Mouse (Mus musculus) kidney, postnatal 0 days (tissue): ENCODE results near the gene Gm9999. TPM values are rescaled to one million over a fixed set of nuclear protein-coding genes. Genes with fewer than 3 reads are reported as not detected.
"Not testable (repeated sequence)": the region's sequence is repeated elsewhere in the genome, so short reads cannot be mapped to it uniquely, and the experiment has no call there.

Experiments
- ATAC-seq: fragments of 200-750 bp; cut with Nextera tagmentation; replicated peaks from 2 replicates; pipeline ENCODE4 v1.8.0; 2017; ENCODE audit warnings: low read depth, moderate number of reproducible peaks, moderate TSS enrichment, moderate library complexity; ENCODE audit not compliant: low FRiP score
- DNase-seq: peaks from one replicate; pipeline ENCODE4 v3.0.0-alpha.2; 2016; ENCODE audit warnings: low spot score
- H3K27ac ChIP-seq: fragments of 300-500 bp; sonication (generic); 2 replicates; pipeline ENCODE4 v1.5.1; 2014; ENCODE audit warnings: mild to moderate bottlenecking
- H3K27me3 ChIP-seq: fragments of 300-500 bp; sonication (generic); 2 replicates; pipeline ENCODE4 v1.6.1; 2014; ENCODE audit warnings: low read length, mixed read lengths; ENCODE audit not compliant: insufficient read depth
- H3K36me3 ChIP-seq: fragments of 300-500 bp; sonication (generic); 2 replicates; pipeline ENCODE4 v1.6.1; 2014; ENCODE audit warnings: low read length, mixed read lengths; ENCODE audit not compliant: insufficient read depth
- H3K4me1 ChIP-seq: fragments of 300-500 bp; sonication (generic); replicated peaks from 2 replicates; pipeline ENCODE4 v1.6.1; 2014; ENCODE audit warnings: antibody characterized with exemption, low read length, mixed read lengths; ENCODE audit not compliant: insufficient read depth
- H3K4me2 ChIP-seq: fragments of 300-500 bp; sonication (generic); 2 replicates; pipeline ENCODE4 v1.6.1; 2014; ENCODE audit warnings: mild to moderate bottlenecking, low read length, moderate library complexity, mixed read lengths
- H3K4me3 ChIP-seq: fragments of 300-500 bp; sonication (generic); replicated peaks from 2 replicates; pipeline ENCODE4 v1.5.1; 2014; ENCODE audit warnings: low read depth, low read length
- H3K9ac ChIP-seq: fragments of 300-500 bp; sonication (generic); 2 replicates; pipeline ENCODE4 v1.6.1; 2014; ENCODE audit warnings: low read depth, low read length
- H3K9me3 ChIP-seq: fragments of 300-500 bp; sonication (generic); replicated peaks from 2 replicates; pipeline ENCODE4 v1.6.1; 2016; ENCODE audit warnings: low read length, inconsistent platforms, mixed read lengths
- CTCF ChIP-seq: IDR thresholded peaks from 2 replicates; pipeline ENCODE4 v1.5.1; 2016; ENCODE audit warnings: antibody characterized with exemption, low read depth, mild to moderate bottlenecking, moderate library complexity
- WGBS: fragments of 180-500 bp; shearing (Covaris S2); extraction: QIAGEN DNeasy Blood & Tissue Kit; methylation state at CpG from one replicate; pipeline ENCODE4 v1.1.7; 2014; 5-methylcytosine and 5-hydroxymethylcytosine counted together
- polyA plus RNA-seq: library from polyadenylated mRNA; unstranded; fragments of >200 nt; fragmentation: Nextera tagmentation; extraction: Ambion mirVana; gene quantifications from 2 replicates; pipeline ENCODE4 v1.2.1, GENCODE M21; 2015

The Gm9999 gene
- polyA plus RNA-seq, 1 experiment from 2014 or later: not detected

- Histone ChIP-seq H3K27me3 (no peaks in the 10 kb centered on the region), H3K9me3 (no peaks in the 10 kb centered on the region), H3K4me1 (0 out of 2 replicates have a peak, but pooled peaks cover 3% of the 10 kb centered on the region), H3K4me2 (no peak overlapping the region), H3K27ac (no peak overlapping the region), H3K9ac (no peak overlapping the region), H3K36me3 (no peaks in the 10 kb centered on the region), H3K4me3 (no peak overlapping the region)
- DNase-seq (no peak), ATAC-seq (no peak)
- TF ChIP-seq CTCF: no peak
- WGBS: 49% methylated on average over 8 of the region's 8 CpGs
These were observed 39.1 kb downstream of the Gm9999 start for GRCm38 (mm10) chr7:47022482-47022881.

- DNase-seq (peak; percentile 88), ATAC-seq (0 out of 2 replicates have a peak, but pooled peaks have one; percentile 55)
- no peak overlapping the region for H3K4me2 ChIP-seq
- H3K27ac ChIP-seq: no peak overlapping the region
- no peak overlapping the region for H3K4me3 ChIP-seq
- no peaks in the 10 kb centered on the region for H3K27me3 ChIP-seq
- H3K36me3 ChIP-seq: no peaks in the 10 kb centered on the region
- TF ChIP-seq CTCF: peak; percentile 93
- 9% methylated on average over 6 of the region's 6 CpGs for WGBS
- H3K4me1 ChIP-seq: 0 out of 2 replicates have a peak, but pooled peaks cover 3% of the 10 kb centered on the region
- no peaks in the 10 kb centered on the region for H3K9me3 ChIP-seq
- H3K9ac ChIP-seq: no peak overlapping the region
These were observed 40.1 kb downstream of the Gm9999 start for GRCm38 (mm10) chr7:47023530-47023929.

GRCm38 (mm10) chr7:47024454-47024853, 41.1 kb downstream of the Gm9999 start:
- H3K27ac ChIP-seq: no peak overlapping the region
- no peak for TF ChIP-seq CTCF
- H3K36me3 ChIP-seq: no peaks in the 10 kb centered on the region
- H3K4me3 ChIP-seq: no peak overlapping the region
- WGBS: 89% methylated on average over 7 of the region's 7 CpGs
- no peak overlapping the region for H3K4me2 ChIP-seq
- no peak for DNase-seq
- 0 out of 2 replicates have a peak, but pooled peaks cover 3% of the 10 kb centered on the region for H3K4me1 ChIP-seq
- H3K27me3 ChIP-seq: no peaks in the 10 kb centered on the region
- ATAC-seq: 0 out of 2 replicates have a peak, but pooled peaks have one; percentile 2
- no peaks in the 10 kb centered on the region for H3K9me3 ChIP-seq
- no peak overlapping the region for H3K9ac ChIP-seq

- ATAC-seq: no peak
- no peak for TF ChIP-seq CTCF
- H3K27me3 ChIP-seq: no peaks in the 10 kb centered on the region
- DNase-seq: no peak
- H3K9me3 ChIP-seq: no peaks in the 10 kb centered on the region
- 0 out of 2 replicates have a peak, but pooled peaks cover 3% of the 10 kb centered on the region for H3K4me1 ChIP-seq
- H3K9ac ChIP-seq: no peak overlapping the region
- no peak overlapping the region for H3K27ac ChIP-seq
- H3K4me2 ChIP-seq: no peak overlapping the region
- 70% methylated on average over 9 of the region's 9 CpGs for WGBS
- H3K4me3 ChIP-seq: no peak overlapping the region
- no peaks in the 10 kb centered on the region for H3K36me3 ChIP-seq
These were observed 42.0 kb downstream of the Gm9999 start for GRCm38 (mm10) chr7:47025429-47025828.

- H3K36me3 ChIP-seq, H3K27ac ChIP-seq, H3K9me3 ChIP-seq, H3K27me3 ChIP-seq, ATAC-seq, H3K9ac ChIP-seq, DNase-seq, H3K4me3 ChIP-seq, H3K4me1 ChIP-seq, H3K4me2 ChIP-seq: not testable (repeated sequence)
- WGBS: 92% methylated on average over 3 of the region's 3 CpGs
These were observed 43.5 kb downstream of the Gm9999 start for GRCm38 (mm10) chr7:47026899-47027298.

GRCm38 (mm10) chr7:47027520-47027919, 44.1 kb downstream of the Gm9999 start:
- H3K27ac ChIP-seq: no peak overlapping the region
- ATAC-seq (no peak), DNase-seq (no peak)
- H3K4me2 ChIP-seq: no peak overlapping the region
- no peaks in the 10 kb centered on the region for H3K9me3 ChIP-seq
- no peaks in the 10 kb centered on the region for H3K36me3 ChIP-seq
- no peaks in the 10 kb centered on the region for H3K4me1 ChIP-seq
- H3K4me3 ChIP-seq: no peak overlapping the region
- no peaks in the 10 kb centered on the region for H3K27me3 ChIP-seq
- 89% methylated on average over 1 of the region's 1 CpGs for WGBS
- TF ChIP-seq CTCF: peak; percentile 41; the same call in 1 of the 2 replicates
- no peak overlapping the region for H3K9ac ChIP-seq
